Comparison of ENCODE assay signal across 8 mouse cellular contexts in genomic region chr9:121337216-121337937, GRCm38 (mm10). TPM values are rescaled to one million over a fixed set of nuclear protein-coding genes. Genes with fewer than 3 reads are reported as not detected.
DNase-seq lines count a peak whose midpoint lies in the region; ATAC-seq and TF ChIP-seq lines count a peak whose summit lies in the region.

No protein-coding gene starts in this region.

- H3K27me3 ChIP-seq in kidney, embryonic 15.5 days = no peaks in the 10 kb centered on the region
- no peaks in the 10 kb centered on the region for H3K27me3 ChIP-seq in forebrain, postnatal 0 days (ENCODE audit: insufficient read depth, low read length)
- no peaks in the 10 kb centered on the region for H3K27me3 ChIP-seq in intestine, postnatal 0 days (replicated peaks; ENCODE audit: control insufficient read depth, insufficient read depth, low read length)
- H3K27me3 ChIP-seq in midbrain, postnatal 0 days (ENCODE audit: insufficient read depth, low read length) = no peaks in the 10 kb centered on the region

- no peak overlapping the region for H3K4me2 ChIP-seq in kidney, embryonic 15.5 days
- no peak overlapping the region for H3K4me2 ChIP-seq in forebrain, postnatal 0 days (ENCODE audit: low read depth)
- H3K4me2 ChIP-seq in intestine, postnatal 0 days (replicated peaks; ENCODE audit: low read depth) = no peak overlapping the region
- no peak overlapping the region for H3K4me2 ChIP-seq in midbrain, postnatal 0 days (ENCODE audit: low read depth, low read length, poor library complexity, severe bottlenecking)

- no peak for TF ChIP-seq CTCF in forebrain, postnatal 0 days (IDR thresholded peaks at IDR 0.05; ENCODE audit: low read depth)
- TF ChIP-seq CTCF in intestine, postnatal 0 days (IDR thresholded peaks at IDR 0.05; ENCODE audit: low read depth) = no peak
- TF ChIP-seq CTCF in midbrain, postnatal 0 days (IDR thresholded peaks at IDR 0.05) = no peak

- H3K4me1 ChIP-seq in kidney, embryonic 15.5 days = peaks cover 54% of the 10 kb centered on the region
- peaks cover 18% of the 10 kb centered on the region for H3K4me1 ChIP-seq in forebrain, postnatal 0 days (ENCODE audit: insufficient read depth)
- H3K4me1 ChIP-seq in intestine, postnatal 0 days (replicated peaks; ENCODE audit: control insufficient read depth, insufficient read depth, low read length) = peaks cover 25% of the 10 kb centered on the region
- 0 out of 2 replicates have a peak, but pooled peaks cover 14% of the 10 kb centered on the region for H3K4me1 ChIP-seq in midbrain, postnatal 0 days (ENCODE audit: insufficient read depth, low read length)

- ATAC-seq in kidney, embryonic 15.5 days (replicated peaks; ENCODE audit: low FRiP score) = no peak
- peak; percentile 16; the same call in 1 of the 2 replicates for ATAC-seq in forebrain, postnatal 0 days
- ATAC-seq in intestine, postnatal 0 days = peak; percentile 83
- ATAC-seq in midbrain, postnatal 0 days (ENCODE audit: low FRiP score) = no peak

- no peaks in the 10 kb centered on the region for H3K9me3 ChIP-seq in kidney, embryonic 15.5 days (replicated peaks)
- no peaks in the 10 kb centered on the region for H3K9me3 ChIP-seq in forebrain, postnatal 0 days (ENCODE audit: low read length)
- no peaks in the 10 kb centered on the region for H3K9me3 ChIP-seq in intestine, postnatal 0 days (ENCODE audit: control insufficient read depth)
- no peaks in the 10 kb centered on the region for H3K9me3 ChIP-seq in midbrain, postnatal 0 days (ENCODE audit: low read length)

- 57% methylated on average over 9 of the region's 9 CpGs for WGBS in kidney, embryonic 15.5 days
- 48% methylated on average over 9 of the region's 9 CpGs for WGBS in forebrain, postnatal 0 days
- 40% methylated on average over 9 of the region's 9 CpGs for WGBS in intestine, postnatal 0 days
- 51% methylated on average over 9 of the region's 9 CpGs for WGBS in midbrain, postnatal 0 days

- H3K36me3 ChIP-seq in kidney, embryonic 15.5 days = no peaks in the 10 kb centered on the region; the same call in 1 of the 2 replicates
- no peaks in the 10 kb centered on the region for H3K36me3 ChIP-seq in forebrain, postnatal 0 days (ENCODE audit: insufficient read depth)
- 0 out of 2 replicates have a peak, but pooled peaks cover 4% of the 10 kb centered on the region for H3K36me3 ChIP-seq in intestine, postnatal 0 days (ENCODE audit: control insufficient read depth, insufficient read depth)
- no peaks in the 10 kb centered on the region for H3K36me3 ChIP-seq in midbrain, postnatal 0 days (ENCODE audit: insufficient read depth, low read length)

- peak overlapping the region; percentile 66 for H3K27ac ChIP-seq in kidney, embryonic 15.5 days
- H3K27ac ChIP-seq in forebrain, postnatal 0 days (ENCODE audit: low read depth, low read length) = peak overlapping the region; percentile 64; the same call in 1 of the 2 replicates
- H3K27ac ChIP-seq in intestine, postnatal 0 days (ENCODE audit: low read depth, low read length) = peak overlapping the region; percentile 71
- H3K27ac ChIP-seq in midbrain, postnatal 0 days (ENCODE audit: low read depth, low read length) = no peak overlapping the region

- no peak overlapping the region for H3K4me3 ChIP-seq in kidney, embryonic 15.5 days (replicated peaks)
- H3K4me3 ChIP-seq in forebrain, postnatal 0 days (ENCODE audit: low read depth, low read length) = no peak overlapping the region
- no peak overlapping the region for H3K4me3 ChIP-seq in intestine, postnatal 0 days (ENCODE audit: low read depth, low read length)
- H3K4me3 ChIP-seq in midbrain, postnatal 0 days (ENCODE audit: low read depth, low read length) = no peak overlapping the region

- DNase-seq in kidney, postnatal 14 days = no peak
- DNase-seq in forebrain, postnatal 0 days = no peak
- DNase-seq in midbrain, postnatal 0 days (ENCODE audit: low spot score) = peak; percentile 41
- no peak for DNase-seq in ovary, postnatal 14 days (ENCODE audit: low spot score)
- no peak for DNase-seq in gastrocnemius, adult 8-10 months (ENCODE audit: low spot score in 2 of 2)
- no peak for DNase-seq in frontal cortex, postnatal 36 days (ENCODE audit: low spot score in 2 of 2)

- H3K9ac ChIP-seq in kidney, embryonic 15.5 days = no peak overlapping the region
- no peak overlapping the region for H3K9ac ChIP-seq in forebrain, postnatal 0 days
- 0 out of 2 replicates have a peak overlapping the region, but pooled peaks have one; percentile 7 for H3K9ac ChIP-seq in intestine, postnatal 0 days (ENCODE audit: low read depth, low read length)
- H3K9ac ChIP-seq in midbrain, postnatal 0 days (replicated peaks; ENCODE audit: low read length, poor library complexity, severe bottlenecking) = no peak overlapping the region

RNA-seq across cellular contexts. Expression of gene Trak1, which starts 40.1 kb away (rescaled TPM):
- polyA plus RNA-seq in kidney, embryonic 15.5 days (2015; fragmentation: Nextera tagmentation; extraction: Ambion mirVana) = 15.1 and 18.7 TPM in 2 replicates
- total RNA-seq in forebrain, postnatal 0 days (2014; rRNA removed) = 115 and 116 TPM in 2 replicates
- polyA plus RNA-seq in forebrain, postnatal 0 days (2015; fragmentation: Nextera tagmentation; extraction: Ambion mirVana) = 46.2 and 61.8 TPM in 2 replicates
- 16.3 and 17.2 TPM in 2 replicates for polyA plus RNA-seq in intestine, postnatal 0 days (2015; fragmentation: Nextera tagmentation; extraction: Ambion mirVana)
- total RNA-seq in midbrain, postnatal 0 days (2014; rRNA removed) = 107 and 154 TPM in 2 replicates
- polyA plus RNA-seq in midbrain, postnatal 0 days (2015; fragmentation: Nextera tagmentation; extraction: Ambion mirVana) = 58.7 and 61.6 TPM in 2 replicates
- 100 to 1,000 TPM; 133 to 200 (median 169) TPM for total RNA-seq in gastrocnemius, adult 8-10 months (2022)

Comparison
In these comparisons a context has a peak if more than half of its experiments do, and no peak if none do; other contexts are left out.
1. ATAC-seq: peak in forebrain, postnatal 0 days (single experiment) and intestine, postnatal 0 days (single experiment); none in kidney, embryonic 15.5 days (single experiment) and midbrain, postnatal 0 days (single experiment).